Mouse (Mus musculus) adrenal gland, postnatal 10 days (tissue): ENCODE data around the gene Wdr24. TPM values are rescaled to one million over a fixed set of nuclear protein-coding genes. Genes with fewer than 3 reads are reported as not detected.
"Not testable (repeated sequence)": the region's sequence is repeated elsewhere in the genome, so short reads cannot be mapped to it uniquely, and the experiment has no call there.

Experiments used
- DNase-seq: peaks from one replicate; pipeline ENCODE4 v3.0.0; 2021; ENCODE audit warnings: mixed read lengths
- total RNA-seq, 2 experiments: library from RNA; stranded (reverse); gene quantifications; 2 replicates each; pipeline ENCODE4 v1.2.3; 2021

The Wdr24 gene
- total RNA-seq, 2 experiments from 2014 or later, result 17.6 to 23.1 TPM

GRCm38 (mm10) chr17:25807452-25807851 lies 16.0 kb upstream of the Wdr24 start:
- DNase-seq, result not testable (repeated sequence)

- no peak for DNase-seq
Observed at GRCm38 (mm10) chr17:25808028-25808427, 15.4 kb upstream of the Wdr24 start.

GRCm38 (mm10) chr17:25808789-25809605 lies 14.4 kb upstream of the Wdr24 start, which contains the start of gene Fbxl16:
Gene Fbxl16, plus strand, starts transcription at chr17:25809085.
- peak; percentile 87 for DNase-seq

GRCm38 (mm10) chr17:25809606-25810340 lies 13.7 kb upstream of the Wdr24 start:
- no peak for DNase-seq

- DNase-seq, result no peak
Observed at GRCm38 (mm10) chr17:25810890-25811289, 12.5 kb upstream of the Wdr24 start.

GRCm38 (mm10) chr17:25813471-25813870 lies 10.0 kb upstream of the Wdr24 start:
- peak; percentile 95 for DNase-seq

- DNase-seq, result no peak
Observed at GRCm38 (mm10) chr17:25817662-25818061, 5.8 kb upstream of the Wdr24 start.

- DNase-seq, result no peak
Observed at GRCm38 (mm10) chr17:25818851-25819780, 4.3 kb upstream of the Wdr24 start.

GRCm38 (mm10) chr17:25824362-25825142 lies 1.1 kb downstream of the Wdr24 start:
- DNase-seq, result no peak

- DNase-seq, result no peak
Observed at GRCm38 (mm10) chr17:25825311-25825710, 1.9 kb downstream of the Wdr24 start.

GRCm38 (mm10) chr17:25825984-25826570 lies 2.6 kb downstream of the Wdr24 start:
- DNase-seq, result no peak

GRCm38 (mm10) chr17:25827011-25827410 lies 3.6 kb downstream of the Wdr24 start:
- DNase-seq, result no peak

GRCm38 (mm10) chr17:25827546-25828222 lies 4.3 kb downstream of the Wdr24 start:
- DNase-seq, result no peak

- no peak for DNase-seq
Observed at GRCm38 (mm10) chr17:25828223-25828594, 4.8 kb downstream of the Wdr24 start.

- DNase-seq, result peak; percentile 87
Observed at GRCm38 (mm10) chr17:25828712-25829557, 5.5 kb downstream of the Wdr24 start, which contains the start of gene Jmjd8. Gene Jmjd8, plus strand, starts transcription at chr17:25828867.

GRCm38 (mm10) chr17:25829558-25830017 lies 6.2 kb downstream of the Wdr24 start:
- DNase-seq, result no peak

GRCm38 (mm10) chr17:25830200-25830753 lies 6.8 kb downstream of the Wdr24 start:
- DNase-seq, result no peak

- no peak for DNase-seq
Observed at GRCm38 (mm10) chr17:25830806-25831431, 7.5 kb downstream of the Wdr24 start.
